Mouse (Mus musculus) forebrain, embryonic 10.5 days (tissue): ENCODE measurements around the gene Tnrc6b. TPM values are rescaled to one million over a fixed set of nuclear protein-coding genes. Genes with fewer than 3 reads are reported as not detected.
A peak's percentile ranks its signal among the peaks of the same experiment; 100 is the strongest.

Experiments
- microRNA-seq: library from miRNA; unstranded; fragments of <30 nt; microRNA quantifications from one replicate; pipeline ENCODE4, GENCODE M21; 2017
- polyA plus RNA-seq: library from polyadenylated mRNA; unstranded; fragments of >200 nt; fragmentation: Nextera tagmentation; extraction: Ambion mirVana; gene quantifications from 2 replicates; pipeline ENCODE4 v1.2.1, GENCODE M21; 2016

Tnrc6b gene
- polyA plus RNA-seq, 1 experiment from 2014 or later: 40.5 TPM

Small RNA genes lying within 50 kb of the gene (microRNA-seq; reads per million reads assigned to microRNA genes)
- 25.7 reads per million, percentile 33 among the genes with 10 or more reads in this experiment for gene Mir5113

Other genes starting within 250 kb of the Tnrc6b start
- not detected in 2 replicates for gene Enthd1, start 146.2 kb upstream of the Tnrc6b start, polyA plus RNA-seq
- gene Grap2, start 138.7 kb upstream of the Tnrc6b start, polyA plus RNA-seq: 1.4 and 1.5 TPM in 2 replicates
- 0.37 and 0.68 TPM in 2 replicates for gene Fam83f, start 39.5 kb upstream of the Tnrc6b start, polyA plus RNA-seq
- gene Adsl, start 237.2 kb downstream of the Tnrc6b start, polyA plus RNA-seq: 236 and 244 TPM in 2 replicates